Mouse (Mus musculus) embryonic facial prominence, embryonic 11.5 days (tissue): ENCODE results near the gene BC052040. TPM values are rescaled to one million over a fixed set of nuclear protein-coding genes. Genes with fewer than 3 reads are reported as not detected.

Experiments used
- ATAC-seq: fragments of 200-750 bp; cut with Nextera tagmentation; replicated peaks from 2 replicates; pipeline ENCODE4 v1.8.0; 2017; ENCODE audit warnings: low read depth; ENCODE audit not compliant: insufficient number of reproducible peaks, low FRiP score, low TSS enrichment
- DNase-seq: peaks from one replicate; pipeline ENCODE4 v3.0.0-alpha.2; 2015; ENCODE audit warnings: low spot score
- H3K27ac ChIP-seq: fragments of 300-500 bp; sonication (generic); replicated peaks from 2 replicates; pipeline ENCODE4 v1.5.1; 2014; ENCODE audit warnings: mild to moderate bottlenecking, low read depth, low read length, control low read depth
- H3K27me3 ChIP-seq: fragments of 300-500 bp; sonication (generic); 2 replicates; pipeline ENCODE4 v1.6.1; 2014; ENCODE audit warnings: mild to moderate bottlenecking, low read length, moderate library complexity, mixed read lengths; ENCODE audit not compliant: control insufficient read depth, insufficient read depth
- H3K36me3 ChIP-seq: fragments of 300-500 bp; sonication (generic); replicated peaks from 2 replicates; pipeline ENCODE4 v1.6.1; 2014; ENCODE audit warnings: low read depth, mild to moderate bottlenecking, low read length, moderate library complexity, mixed read lengths; ENCODE audit not compliant: control insufficient read depth, insufficient read depth
- H3K4me1 ChIP-seq: fragments of 300-500 bp; sonication (generic); 2 replicates; pipeline ENCODE4 v1.6.1; 2014; ENCODE audit warnings: low read length, mixed read lengths; ENCODE audit not compliant: control insufficient read depth, insufficient read depth
- H3K4me2 ChIP-seq: fragments of 300-500 bp; sonication (generic); 2 replicates; pipeline ENCODE4 v1.6.1; 2014; ENCODE audit warnings: low read depth, mild to moderate bottlenecking, control low read depth, low read length, moderate library complexity
- H3K4me3 ChIP-seq: fragments of 300-500 bp; sonication (generic); 2 replicates; pipeline ENCODE4 v1.5.1; 2014; ENCODE audit warnings: low read depth, low read length, control low read depth
- H3K9ac ChIP-seq: fragments of 300-500 bp; sonication (generic); replicated peaks from 2 replicates; pipeline ENCODE4 v1.6.1; 2014; ENCODE audit warnings: mild to moderate bottlenecking, control low read depth, low read length
- H3K9me3 ChIP-seq: fragments of 300-500 bp; sonication (generic); replicated peaks from 2 replicates; pipeline ENCODE4 v1.6.1; 2016; ENCODE audit warnings: mild to moderate bottlenecking, low read length, inconsistent platforms, mixed read lengths; ENCODE audit not compliant: control insufficient read depth
- WGBS: fragments of 180-500 bp; shearing (Covaris S2); extraction: QIAGEN DNeasy Blood & Tissue Kit; methylation state at CpG from one replicate; pipeline ENCODE4 v1.1.7; 2014; 5-methylcytosine and 5-hydroxymethylcytosine counted together
- polyA plus RNA-seq: library from polyadenylated mRNA; unstranded; fragments of >200 nt; fragmentation: Nextera tagmentation; extraction: Ambion mirVana; gene quantifications from 2 replicates; pipeline ENCODE4 v1.2.1, GENCODE M21; 2014

BC052040 gene
- polyA plus RNA-seq, 1 experiment from 2014 or later = 21.1 TPM

GRCm38 (mm10) chr2:115562155-115562827, 19.2 kb upstream of the BC052040 start:
- ATAC-seq (no peak), DNase-seq (no peak)
- no peak overlapping the region for H3K9ac ChIP-seq
- no peak overlapping the region for H3K27ac ChIP-seq
- no peaks in the 10 kb centered on the region for H3K27me3 ChIP-seq
- 68% methylated on average over 3 of the region's 3 CpGs for WGBS
- H3K4me3 ChIP-seq = no peak overlapping the region
- H3K4me1 ChIP-seq = no peaks in the 10 kb centered on the region
- no peak overlapping the region for H3K4me2 ChIP-seq
- H3K9me3 ChIP-seq = no peaks in the 10 kb centered on the region
- no peaks in the 10 kb centered on the region for H3K36me3 ChIP-seq

- DNase-seq (no peak), ATAC-seq (no peak)
- no peak overlapping the region for H3K4me2 ChIP-seq
- H3K36me3 ChIP-seq = no peaks in the 10 kb centered on the region
- H3K9me3 ChIP-seq = no peaks in the 10 kb centered on the region
- H3K4me1 ChIP-seq = no peaks in the 10 kb centered on the region
- H3K27ac ChIP-seq = no peak overlapping the region
- no peak overlapping the region for H3K4me3 ChIP-seq
- no peak overlapping the region for H3K9ac ChIP-seq
- H3K27me3 ChIP-seq = no peaks in the 10 kb centered on the region
- WGBS = 84% methylated on average over 6 of the region's 6 CpGs
These were observed 18.0 kb upstream of the BC052040 start for GRCm38 (mm10) chr2:115563436-115564093.

GRCm38 (mm10) chr2:115571996-115572395, 9.5 kb upstream of the BC052040 start:
- Histone ChIP-seq H3K4me2 (no peak overlapping the region), H3K4me3 (no peak overlapping the region), H3K9ac (no peak overlapping the region), H3K4me1 (no peaks in the 10 kb centered on the region), H3K36me3 (no peaks in the 10 kb centered on the region), H3K9me3 (no peaks in the 10 kb centered on the region), H3K27ac (no peak overlapping the region), H3K27me3 (no peaks in the 10 kb centered on the region)
- ATAC-seq (no peak), DNase-seq (no peak)
- 77% methylated on average over 1 of the region's 1 CpGs for WGBS

- Histone ChIP-seq H3K9ac (no peak overlapping the region), H3K27me3 (no peaks in the 10 kb centered on the region), H3K4me2 (no peak overlapping the region), H3K27ac (no peak overlapping the region), H3K4me3 (no peak overlapping the region), H3K9me3 (no peaks in the 10 kb centered on the region), H3K36me3 (no peaks in the 10 kb centered on the region), H3K4me1 (no peaks in the 10 kb centered on the region)
- ATAC-seq = no peak
- WGBS = 72% methylated on average over 5 of the region's 5 CpGs
- no peak for DNase-seq
These were observed 6.7 kb upstream of the BC052040 start for GRCm38 (mm10) chr2:115574802-115575201.

- no peak overlapping the region for H3K9ac ChIP-seq
- no peak for ATAC-seq
These were observed 2.2 kb upstream of the BC052040 start for GRCm38 (mm10) chr2:115579171-115579900.

GRCm38 (mm10) chr2:115579976-115580375, 1.5 kb upstream of the BC052040 start:
- H3K36me3 ChIP-seq = no peaks in the 10 kb centered on the region
- no peaks in the 10 kb centered on the region; the same call in 1 of the 2 replicates for H3K4me1 ChIP-seq
- H3K4me3 ChIP-seq = no peak overlapping the region
- no peak overlapping the region for H3K4me2 ChIP-seq
- H3K9me3 ChIP-seq = no peaks in the 10 kb centered on the region
- no peak overlapping the region for H3K27ac ChIP-seq
- H3K27me3 ChIP-seq = no peaks in the 10 kb centered on the region
- DNase-seq (no peak), ATAC-seq (no peak)
- 46% methylated on average over 6 of the region's 6 CpGs for WGBS
- no peak overlapping the region for H3K9ac ChIP-seq

More at GRCm38 (mm10) chr2:115579171-115579900, 2.2 kb upstream of the BC052040 start:
- Histone ChIP-seq H3K4me1 (no peaks in the 10 kb centered on the region; the same call in 1 of the 2 replicates), H3K9me3 (no peaks in the 10 kb centered on the region), H3K27me3 (no peaks in the 10 kb centered on the region), H3K4me3 (no peak overlapping the region), H3K36me3 (no peaks in the 10 kb centered on the region), H3K4me2 (peak overlapping the region; percentile 26; the same call in 1 of the 2 replicates), H3K27ac (peak overlapping the region; percentile 5; the same call in 1 of the 2 replicates)
- DNase-seq = peak; percentile 65
- 28% methylated on average over 18 of the region's 18 CpGs for WGBS

DNA sequence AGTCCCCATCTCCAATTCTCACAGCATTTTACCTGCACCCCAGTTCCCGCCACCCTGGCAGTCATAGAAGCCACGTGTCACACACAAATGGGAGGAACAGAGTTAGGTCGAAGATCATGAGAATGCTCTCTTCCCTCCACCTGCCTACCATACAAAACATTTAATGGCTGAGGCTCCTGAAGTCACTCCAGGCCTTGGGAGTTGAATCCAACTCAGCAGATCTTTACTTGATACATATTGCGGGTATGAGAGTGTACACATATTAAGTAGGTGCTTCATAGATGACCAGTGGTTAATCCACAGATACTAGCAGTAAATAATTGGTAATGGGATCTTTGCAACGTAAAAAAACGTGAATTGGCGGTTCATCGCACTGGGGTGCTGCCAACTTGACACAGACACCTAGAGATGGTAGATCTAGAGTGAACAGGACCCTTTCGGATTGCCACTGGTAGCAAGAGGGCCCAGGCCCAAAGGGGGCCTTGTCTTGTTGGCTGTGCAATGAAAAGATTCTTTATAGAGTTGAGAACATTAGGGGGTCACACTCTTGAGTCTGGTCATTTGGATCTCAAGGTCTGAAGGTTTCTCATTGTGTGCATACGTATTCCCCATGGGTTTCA, 583 bp downstream of the BC052040 start:
- no peak for DNase-seq
- no peak overlapping the region for H3K27ac ChIP-seq
- peak overlapping the region; percentile 66 for H3K4me2 ChIP-seq
- no peaks in the 10 kb centered on the region for H3K36me3 ChIP-seq
- no peaks in the 10 kb centered on the region for H3K27me3 ChIP-seq
- no peaks in the 10 kb centered on the region; the same call in 1 of the 2 replicates for H3K4me1 ChIP-seq
- peak overlapping the region; percentile 62 for H3K4me3 ChIP-seq
- peak overlapping the region; percentile 75 for H3K9ac ChIP-seq
- WGBS = 65% methylated on average over 10 of the region's 10 CpGs
- no peak for ATAC-seq
- no peaks in the 10 kb centered on the region for H3K9me3 ChIP-seq
